Mouse (Mus musculus): ENCODE measurements around the gene Nr2c1. TPM values are rescaled to one million over a fixed set of nuclear protein-coding genes. Genes with fewer than 3 reads are reported as not detected.

The Nr2c1 gene
- polyA plus RNA-seq, 1 experiment from 2014 or later, result 12.2 TPM

DNA sequence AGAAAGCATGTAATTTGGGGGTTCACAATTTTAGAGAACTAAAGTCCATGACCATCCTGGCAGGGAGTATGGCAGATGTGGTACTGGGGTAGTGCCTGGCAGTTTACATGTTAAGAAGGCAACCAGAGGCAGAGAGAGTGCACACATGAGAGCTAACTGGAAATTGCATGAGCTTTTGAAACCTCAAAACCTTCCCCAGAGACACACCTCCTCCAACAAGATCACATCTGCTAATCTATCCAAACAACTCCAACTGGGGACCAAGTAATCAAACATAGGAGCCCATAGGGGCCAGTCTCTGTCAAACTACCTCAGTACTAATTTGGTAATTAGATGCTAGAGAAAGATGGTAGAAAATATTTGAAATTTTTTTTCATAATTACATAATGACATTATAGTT, 6.0 kb downstream of the Nr2c1 start:
- H3K27me3 ChIP-seq (ENCODE audit: control insufficient read depth, insufficient read depth, low read length), result no peaks in the 10 kb centered on the region
- DNase-seq (ENCODE audit: low spot score, missing footprints), result no peak
- H3K4me2 ChIP-seq, result no peak overlapping the region
- no peaks in the 10 kb centered on the region for H3K9me3 ChIP-seq (ENCODE audit: control insufficient read depth, low read length)
- H3K36me3 ChIP-seq (ENCODE audit: control insufficient read depth, insufficient read depth, low read length), result no peaks in the 10 kb centered on the region
- peaks cover 3% of the 10 kb centered on the region; the same call in 1 of the 2 replicates for H3K4me1 ChIP-seq (ENCODE audit: control insufficient read depth, insufficient read depth, low read length)
- no peak overlapping the region for H3K4me3 ChIP-seq (ENCODE audit: low read depth, low read length)
- no peak overlapping the region for H3K9ac ChIP-seq (ENCODE audit: low read length)
- no peak overlapping the region for H3K27ac ChIP-seq (ENCODE audit: low read depth, low read length)
- ATAC-seq (ENCODE audit: low FRiP score), result no peak

DNA sequence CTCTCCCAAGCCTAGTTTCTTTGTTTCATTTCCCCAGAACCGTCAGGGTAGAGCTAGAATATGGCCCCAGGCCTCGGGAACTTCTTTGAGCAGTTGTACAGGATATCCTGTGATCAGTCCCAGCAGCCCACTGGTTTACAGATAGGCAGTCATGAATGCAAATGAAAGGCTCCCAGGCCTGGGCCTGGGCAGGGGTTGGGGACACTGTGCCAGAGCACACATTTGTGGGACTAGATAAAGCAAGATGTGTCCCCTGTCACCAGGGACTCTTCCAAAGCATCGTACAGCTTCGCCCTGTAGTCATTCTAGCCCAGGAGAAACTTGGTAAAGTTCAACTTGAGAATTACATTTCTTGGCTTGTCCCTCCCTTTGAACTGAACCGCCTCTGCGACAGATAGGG, 11.1 kb downstream of the Nr2c1 start:
- H3K4me1 ChIP-seq (ENCODE audit: control insufficient read depth, insufficient read depth, low read length), result no peaks in the 10 kb centered on the region
- H3K9me3 ChIP-seq (ENCODE audit: control insufficient read depth, low read length), result no peaks in the 10 kb centered on the region
- DNase-seq (ENCODE audit: low spot score, missing footprints) (no peak), ATAC-seq (ENCODE audit: low FRiP score) (no peak)
- no peaks in the 10 kb centered on the region for H3K27me3 ChIP-seq (ENCODE audit: control insufficient read depth, insufficient read depth, low read length)
- H3K36me3 ChIP-seq (ENCODE audit: control insufficient read depth, insufficient read depth, low read length), result peaks cover 3% of the 10 kb centered on the region
- H3K9ac ChIP-seq (ENCODE audit: low read length), result no peak overlapping the region
- no peak overlapping the region for H3K4me2 ChIP-seq
- no peak overlapping the region for H3K27ac ChIP-seq (ENCODE audit: low read depth, low read length)
- H3K4me3 ChIP-seq (ENCODE audit: low read depth, low read length), result no peak overlapping the region
- WGBS, result 96% methylated on average over 6 of the region's 6 CpGs

DNA sequence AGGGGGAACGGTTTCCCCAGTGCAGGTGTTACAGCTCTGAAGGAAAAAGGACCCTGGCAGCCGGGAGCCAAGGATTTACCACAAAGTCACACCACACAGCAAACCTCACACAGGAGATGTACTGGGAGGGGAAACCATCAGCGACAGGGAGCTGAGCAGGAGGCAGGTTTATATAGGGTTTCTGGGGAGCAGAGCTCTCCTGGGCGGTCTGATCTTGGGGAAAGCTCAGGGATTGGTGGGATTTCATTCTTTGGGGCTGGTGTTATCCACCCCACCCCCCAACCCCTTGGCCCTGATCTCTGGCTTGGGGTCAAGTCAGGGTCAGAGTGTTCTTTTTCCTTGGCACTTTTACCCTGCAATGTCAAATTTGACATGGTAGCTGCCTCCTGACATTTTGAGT, 11.6 kb downstream of the Nr2c1 start:
- Histone ChIP-seq H3K4me2 (no peak overlapping the region), H3K4me1 (ENCODE audit: control insufficient read depth, insufficient read depth, low read length) (no peaks in the 10 kb centered on the region), H3K27ac (ENCODE audit: low read depth, low read length) (no peak overlapping the region), H3K9ac (ENCODE audit: low read length) (no peak overlapping the region), H3K27me3 (ENCODE audit: control insufficient read depth, insufficient read depth, low read length) (no peaks in the 10 kb centered on the region), H3K36me3 (ENCODE audit: control insufficient read depth, insufficient read depth, low read length) (peaks cover 3% of the 10 kb centered on the region), H3K4me3 (ENCODE audit: low read depth, low read length) (no peak overlapping the region), H3K9me3 (ENCODE audit: control insufficient read depth, low read length) (no peaks in the 10 kb centered on the region)
- no peak for DNase-seq (ENCODE audit: low spot score, missing footprints)
- 89% methylated on average over 4 of the region's 4 CpGs for WGBS
- no peak for ATAC-seq (ENCODE audit: low FRiP score)

DNA sequence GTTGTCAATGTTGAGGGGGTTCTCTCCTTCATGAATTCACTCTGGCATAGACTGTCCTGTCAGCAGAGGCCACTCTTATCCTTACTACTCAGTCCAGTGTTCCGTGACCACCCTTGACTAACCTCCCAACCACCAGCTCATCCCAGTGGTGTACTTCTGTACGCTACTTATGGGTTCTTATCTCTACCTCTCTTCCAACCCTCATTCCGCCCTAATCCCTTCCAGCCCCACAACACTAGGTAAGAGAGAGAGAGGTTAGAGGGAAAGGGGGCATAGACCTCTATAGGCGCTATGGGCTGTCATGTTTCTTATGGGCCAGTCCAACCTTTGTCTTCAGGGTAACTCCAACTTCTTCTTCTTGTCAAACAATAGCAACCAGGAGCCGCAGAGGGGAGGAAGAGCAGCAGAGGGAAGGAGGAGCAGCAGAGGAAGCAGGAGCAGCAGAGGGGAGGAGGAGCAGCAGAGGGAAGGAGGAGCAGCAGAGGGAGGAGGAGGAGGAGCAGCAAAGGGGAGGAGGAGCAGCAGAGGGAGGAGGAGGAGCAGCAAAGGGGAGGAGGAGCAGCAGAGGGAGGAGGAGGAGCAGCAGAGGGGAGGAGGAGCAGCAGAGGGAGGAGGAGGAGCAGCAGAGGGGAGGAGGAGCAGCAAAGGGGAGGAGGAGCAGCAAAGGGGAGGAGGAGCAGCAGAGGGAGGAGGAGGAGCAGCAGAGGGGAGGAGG, 13.4 kb downstream of the Nr2c1 start:
- Histone ChIP-seq H3K9ac (ENCODE audit: low read length) (no peak overlapping the region), H3K27ac (ENCODE audit: low read depth, low read length) (no peak overlapping the region), H3K4me1 (ENCODE audit: control insufficient read depth, insufficient read depth, low read length) (no peaks in the 10 kb centered on the region), H3K36me3 (ENCODE audit: control insufficient read depth, insufficient read depth, low read length) (peaks cover 3% of the 10 kb centered on the region), H3K4me2 (no peak overlapping the region), H3K9me3 (ENCODE audit: control insufficient read depth, low read length) (no peaks in the 10 kb centered on the region), H3K4me3 (ENCODE audit: low read depth, low read length) (no peak overlapping the region), H3K27me3 (ENCODE audit: control insufficient read depth, insufficient read depth, low read length) (no peaks in the 10 kb centered on the region)
- DNase-seq (ENCODE audit: low spot score, missing footprints), result peak; percentile 41
- no peak for ATAC-seq (ENCODE audit: low FRiP score)
- WGBS, result 85% methylated on average over 5 of the region's 5 CpGs

DNA sequence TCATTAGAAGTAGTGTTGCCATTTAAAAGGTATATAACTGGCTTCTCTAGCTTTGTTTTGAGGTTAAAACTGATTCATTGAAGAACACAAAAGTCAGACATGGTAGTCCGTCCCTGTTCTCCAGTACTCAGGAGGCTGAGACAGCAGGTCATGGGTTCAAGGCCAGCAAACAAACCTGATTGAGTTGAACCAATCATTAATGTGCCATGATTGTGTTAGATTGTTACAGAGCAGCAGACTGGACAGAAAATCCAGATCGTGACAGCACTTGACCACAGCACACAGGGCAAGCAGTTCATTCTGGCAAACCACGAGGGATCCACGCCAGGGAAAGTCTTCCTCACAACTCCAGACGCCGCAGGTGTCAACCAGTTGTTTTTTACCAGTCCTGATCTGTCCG, 14.2 kb downstream of the Nr2c1 start:
- Histone ChIP-seq H3K4me3 (ENCODE audit: low read depth, low read length) (no peak overlapping the region), H3K36me3 (ENCODE audit: control insufficient read depth, insufficient read depth, low read length) (peaks cover 3% of the 10 kb centered on the region), H3K9ac (ENCODE audit: low read length) (no peak overlapping the region), H3K4me1 (ENCODE audit: control insufficient read depth, insufficient read depth, low read length) (no peaks in the 10 kb centered on the region), H3K9me3 (ENCODE audit: control insufficient read depth, low read length) (no peaks in the 10 kb centered on the region), H3K27ac (ENCODE audit: low read depth, low read length) (no peak overlapping the region), H3K4me2 (no peak overlapping the region), H3K27me3 (ENCODE audit: control insufficient read depth, insufficient read depth, low read length) (no peaks in the 10 kb centered on the region)
- ATAC-seq (ENCODE audit: low FRiP score) (no peak), DNase-seq (ENCODE audit: low spot score, missing footprints) (peak; percentile 6)
- 95% methylated on average over 7 of the region's 7 CpGs for WGBS

DNA sequence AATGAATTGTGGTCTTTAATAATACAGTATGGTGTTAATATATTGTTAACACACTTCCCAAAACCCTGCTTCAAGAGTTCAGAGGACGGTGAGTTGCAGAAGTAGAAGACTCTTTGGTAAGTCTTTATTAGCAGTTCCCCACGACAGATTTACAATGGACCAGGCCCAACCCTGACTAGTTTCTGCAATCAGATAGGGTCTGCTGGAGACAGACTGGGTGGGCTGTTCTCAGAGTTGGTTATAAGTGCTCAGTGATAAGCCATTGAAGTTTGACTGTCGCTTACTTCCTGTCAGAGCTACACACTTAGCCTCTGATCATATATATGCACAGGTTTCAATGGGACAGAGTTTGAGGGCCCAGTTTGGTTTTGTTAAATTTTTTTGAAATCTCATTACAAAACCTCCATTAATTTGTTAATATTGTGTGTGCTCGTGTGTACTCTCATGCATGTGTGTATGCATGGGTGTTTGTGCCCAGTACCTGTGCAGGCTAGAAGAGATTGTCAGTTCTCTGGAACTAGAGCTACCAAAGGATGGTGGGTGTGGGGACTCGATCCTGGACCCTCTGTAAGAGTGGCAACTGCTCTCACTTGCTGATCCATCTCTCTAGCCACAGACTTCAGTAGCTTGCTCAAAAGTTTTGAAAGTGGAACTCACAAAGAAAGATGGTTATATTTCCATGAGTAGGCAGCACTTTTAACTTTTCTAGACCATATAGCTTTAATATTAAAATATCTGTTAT, 16.5 kb downstream of the Nr2c1 start:
- Histone ChIP-seq H3K27ac (ENCODE audit: low read depth, low read length) (no peak overlapping the region), H3K27me3 (ENCODE audit: control insufficient read depth, insufficient read depth, low read length) (no peaks in the 10 kb centered on the region), H3K9ac (ENCODE audit: low read length) (no peak overlapping the region), H3K36me3 (ENCODE audit: control insufficient read depth, insufficient read depth, low read length) (peaks cover 13% of the 10 kb centered on the region), H3K4me2 (no peak overlapping the region), H3K4me3 (ENCODE audit: low read depth, low read length) (no peak overlapping the region), H3K4me1 (ENCODE audit: control insufficient read depth, insufficient read depth, low read length) (no peaks in the 10 kb centered on the region), H3K9me3 (ENCODE audit: control insufficient read depth, low read length) (no peaks in the 10 kb centered on the region)
- DNase-seq (ENCODE audit: low spot score, missing footprints) (peak; percentile 67), ATAC-seq (ENCODE audit: low FRiP score) (no peak)
- WGBS, result 81% methylated on average over 5 of the region's 5 CpGs

DNA sequence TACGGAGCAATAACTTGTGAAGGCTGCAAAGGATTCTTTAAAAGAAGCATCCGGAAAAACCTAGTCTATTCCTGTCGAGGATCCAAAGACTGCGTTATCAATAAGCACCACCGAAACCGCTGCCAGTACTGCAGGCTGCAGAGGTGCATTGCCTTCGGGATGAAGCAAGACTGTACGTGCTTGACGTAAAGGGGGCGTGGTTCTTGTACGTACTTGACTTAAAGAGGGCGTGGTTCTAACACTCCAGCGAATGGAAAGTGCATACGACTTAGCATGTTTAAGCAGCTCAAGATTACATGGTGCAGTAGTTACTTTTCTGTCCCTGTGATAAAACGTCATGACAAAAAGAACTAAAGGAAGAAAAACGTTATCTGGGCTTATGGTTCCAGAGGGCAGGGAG, 17.6 kb downstream of the Nr2c1 start:
- Histone ChIP-seq H3K27ac (ENCODE audit: low read depth, low read length) (no peak overlapping the region), H3K27me3 (ENCODE audit: control insufficient read depth, insufficient read depth, low read length) (no peaks in the 10 kb centered on the region), H3K36me3 (ENCODE audit: control insufficient read depth, insufficient read depth, low read length) (peaks cover 23% of the 10 kb centered on the region), H3K9ac (ENCODE audit: low read length) (no peak overlapping the region), H3K4me3 (ENCODE audit: low read depth, low read length) (no peak overlapping the region), H3K4me2 (no peak overlapping the region), H3K9me3 (ENCODE audit: control insufficient read depth, low read length) (peaks cover 6% of the 10 kb centered on the region), H3K4me1 (ENCODE audit: control insufficient read depth, insufficient read depth, low read length) (no peaks in the 10 kb centered on the region)
- ATAC-seq (ENCODE audit: low FRiP score), result no peak
- DNase-seq (ENCODE audit: low spot score, missing footprints), result no peak
- 91% methylated on average over 16 of the region's 16 CpGs for WGBS

DNA sequence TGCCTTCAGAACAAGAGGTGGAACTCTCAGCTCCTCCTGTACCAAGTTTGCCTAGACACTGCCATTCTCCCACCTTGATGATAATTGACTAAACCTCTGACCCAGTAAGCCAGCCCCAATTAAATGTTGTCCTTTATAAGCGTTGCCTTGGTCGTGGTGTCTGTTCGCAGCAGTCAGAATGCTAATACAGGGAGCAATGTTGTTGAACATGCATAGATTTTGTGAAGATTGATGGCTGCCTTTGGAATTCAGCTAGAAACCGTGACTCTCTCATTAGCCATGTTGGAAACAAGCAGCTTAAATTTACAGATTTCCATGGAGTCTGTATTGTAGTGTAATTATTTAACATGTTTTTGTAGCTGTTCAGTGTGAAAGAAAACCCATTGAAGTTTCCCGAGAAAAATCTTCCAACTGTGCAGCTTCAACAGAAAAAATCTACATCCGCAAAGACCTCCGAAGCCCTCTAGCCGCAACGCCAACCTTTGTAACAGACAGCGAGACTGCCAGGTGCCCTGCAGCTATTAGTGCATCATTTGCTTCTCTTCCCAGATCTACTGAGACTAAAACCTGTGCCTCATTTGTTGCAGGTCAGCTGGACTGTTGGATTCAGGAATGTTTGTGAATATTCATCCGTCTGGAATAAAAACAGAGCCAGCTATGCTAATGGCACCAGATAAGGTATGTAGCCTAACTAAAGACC, 19.4 kb downstream of the Nr2c1 start:
- Histone ChIP-seq H3K4me1 (ENCODE audit: control insufficient read depth, insufficient read depth, low read length) (peaks cover 9% of the 10 kb centered on the region), H3K27ac (ENCODE audit: low read depth, low read length) (no peak overlapping the region), H3K9me3 (ENCODE audit: control insufficient read depth, low read length) (peaks cover 6% of the 10 kb centered on the region), H3K9ac (ENCODE audit: low read length) (no peak overlapping the region), H3K36me3 (ENCODE audit: control insufficient read depth, insufficient read depth, low read length) (peaks cover 23% of the 10 kb centered on the region), H3K4me3 (ENCODE audit: low read depth, low read length) (no peak overlapping the region), H3K4me2 (no peak overlapping the region), H3K27me3 (ENCODE audit: control insufficient read depth, insufficient read depth, low read length) (no peaks in the 10 kb centered on the region)
- WGBS, result 87% methylated on average over 11 of the region's 11 CpGs
- peak; percentile 61 for DNase-seq (ENCODE audit: low spot score, missing footprints)
- ATAC-seq (ENCODE audit: low FRiP score), result no peak

Measured in midbrain, embryonic 11.5 days (tissue).